Mouse (Mus musculus) hindbrain, embryonic 15.5 days (tissue): ENCODE data around the gene Gm20662. TPM values are rescaled to one million over a fixed set of nuclear protein-coding genes. Genes with fewer than 3 reads are reported as not detected.
A peak's percentile ranks its signal among the peaks of the same experiment; 100 is the strongest.

Source experiments
- ATAC-seq: fragments of 200-750 bp; cut with Nextera tagmentation; 2 replicates; pipeline ENCODE4 v1.8.0; 2017; ENCODE audit warnings: low read depth, moderate number of reproducible peaks, moderate TSS enrichment; ENCODE audit not compliant: low FRiP score
- H3K27ac ChIP-seq: fragments of 300-500 bp; sonication (generic); replicated peaks from 2 replicates; pipeline ENCODE4 v1.5.1; 2015; ENCODE audit warnings: mild to moderate bottlenecking, inconsistent platforms
- H3K27me3 ChIP-seq: fragments of 300-500 bp; sonication (generic); 2 replicates; pipeline ENCODE4 v1.6.1; 2015; ENCODE audit warnings: control low read depth, inconsistent platforms
- H3K36me3 ChIP-seq: fragments of 300-500 bp; sonication (generic); 2 replicates; pipeline ENCODE4 v1.6.1; 2015; ENCODE audit warnings: control low read depth, inconsistent platforms
- H3K4me1 ChIP-seq: fragments of 300-500 bp; sonication (generic); replicated peaks from 2 replicates; pipeline ENCODE4 v1.6.1; 2015; ENCODE audit warnings: control low read depth, inconsistent platforms
- H3K4me2 ChIP-seq: fragments of 300-500 bp; sonication (generic); 2 replicates; pipeline ENCODE4 v1.6.1; 2015; ENCODE audit warnings: moderate library complexity, mild to moderate bottlenecking, inconsistent platforms
- H3K4me3 ChIP-seq: fragments of 300-500 bp; sonication (generic); 2 replicates; pipeline ENCODE4 v1.5.1; 2015; ENCODE audit warnings: mild to moderate bottlenecking, inconsistent platforms
- H3K9ac ChIP-seq: fragments of 300-500 bp; sonication (generic); 2 replicates; pipeline ENCODE4 v1.6.1; 2015; ENCODE audit warnings: inconsistent platforms
- H3K9me3 ChIP-seq: fragments of 300-500 bp; sonication (generic); 2 replicates; pipeline ENCODE4 v1.6.1; 2016; ENCODE audit warnings: control low read depth, inconsistent platforms
- WGBS: fragments of 180-500 bp; shearing (Covaris S2); methylation state at CpG from one replicate; pipeline ENCODE4 v1.1.7; 2015; 5-methylcytosine and 5-hydroxymethylcytosine counted together
- polyA plus RNA-seq: library from polyadenylated mRNA; unstranded; fragments of >200 nt; fragmentation: Nextera tagmentation; extraction: Ambion mirVana; gene quantifications from 2 replicates; pipeline ENCODE4 v1.2.1, GENCODE M21; 2015

Gm20662 gene
- polyA plus RNA-seq, 1 experiment from 2014 or later = not detected

DNA sequence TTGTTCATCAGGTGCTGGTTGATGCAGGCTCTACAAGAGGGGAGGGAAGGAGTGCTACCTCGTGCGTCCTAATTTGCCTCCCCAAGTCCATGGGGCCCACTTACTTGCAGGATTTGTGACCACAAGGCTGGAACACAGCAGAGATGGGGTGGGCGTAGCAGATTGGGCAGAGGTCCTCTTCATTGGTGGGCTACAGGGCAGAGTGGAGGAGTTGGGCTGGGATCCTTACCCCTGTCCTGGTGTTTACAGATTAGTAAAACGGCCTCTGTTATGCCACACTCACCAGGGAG is 55.7 kb downstream of the Gm20662 start:
- WGBS = 87% methylated on average over 4 of the region's 4 CpGs
- no peak overlapping the region for H3K9ac ChIP-seq
- H3K27ac ChIP-seq = no peak overlapping the region
- no peaks in the 10 kb centered on the region for H3K27me3 ChIP-seq
- no peak overlapping the region for H3K4me2 ChIP-seq
- no peaks in the 10 kb centered on the region for H3K9me3 ChIP-seq
- no peak for ATAC-seq
- peaks cover 38% of the 10 kb centered on the region for H3K4me1 ChIP-seq
- peaks cover 15% of the 10 kb centered on the region for H3K36me3 ChIP-seq
- H3K4me3 ChIP-seq = no peak overlapping the region

DNA sequence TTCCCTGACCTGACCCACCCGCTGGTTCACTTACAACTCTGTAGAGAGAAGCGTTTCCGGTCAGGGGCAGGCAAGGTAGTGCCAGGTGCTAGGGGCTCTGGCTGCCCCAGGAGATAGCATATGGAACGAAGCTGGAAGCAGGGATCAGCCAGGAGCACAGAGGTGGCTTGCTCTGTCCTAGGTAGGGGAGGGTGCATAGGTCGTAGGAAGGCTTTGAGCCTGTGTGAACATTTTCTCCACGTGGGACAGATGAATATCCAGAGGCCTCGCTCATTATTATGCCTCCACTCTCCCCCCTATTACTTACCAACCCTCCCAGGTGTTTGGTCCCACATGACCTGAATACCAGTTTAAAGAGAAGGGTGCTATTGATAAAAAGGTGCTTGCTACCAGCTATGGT is 56.3 kb downstream of the Gm20662 start:
- no peaks in the 10 kb centered on the region for H3K9me3 ChIP-seq
- H3K9ac ChIP-seq = no peak overlapping the region
- no peak overlapping the region for H3K4me3 ChIP-seq
- no peak for ATAC-seq
- peaks cover 13% of the 10 kb centered on the region for H3K36me3 ChIP-seq
- H3K4me2 ChIP-seq = no peak overlapping the region
- H3K27me3 ChIP-seq = no peaks in the 10 kb centered on the region
- peaks cover 38% of the 10 kb centered on the region for H3K4me1 ChIP-seq
- H3K27ac ChIP-seq = no peak overlapping the region; the same call in 1 of the 2 replicates
- 81% methylated on average over 7 of the region's 7 CpGs for WGBS

DNA sequence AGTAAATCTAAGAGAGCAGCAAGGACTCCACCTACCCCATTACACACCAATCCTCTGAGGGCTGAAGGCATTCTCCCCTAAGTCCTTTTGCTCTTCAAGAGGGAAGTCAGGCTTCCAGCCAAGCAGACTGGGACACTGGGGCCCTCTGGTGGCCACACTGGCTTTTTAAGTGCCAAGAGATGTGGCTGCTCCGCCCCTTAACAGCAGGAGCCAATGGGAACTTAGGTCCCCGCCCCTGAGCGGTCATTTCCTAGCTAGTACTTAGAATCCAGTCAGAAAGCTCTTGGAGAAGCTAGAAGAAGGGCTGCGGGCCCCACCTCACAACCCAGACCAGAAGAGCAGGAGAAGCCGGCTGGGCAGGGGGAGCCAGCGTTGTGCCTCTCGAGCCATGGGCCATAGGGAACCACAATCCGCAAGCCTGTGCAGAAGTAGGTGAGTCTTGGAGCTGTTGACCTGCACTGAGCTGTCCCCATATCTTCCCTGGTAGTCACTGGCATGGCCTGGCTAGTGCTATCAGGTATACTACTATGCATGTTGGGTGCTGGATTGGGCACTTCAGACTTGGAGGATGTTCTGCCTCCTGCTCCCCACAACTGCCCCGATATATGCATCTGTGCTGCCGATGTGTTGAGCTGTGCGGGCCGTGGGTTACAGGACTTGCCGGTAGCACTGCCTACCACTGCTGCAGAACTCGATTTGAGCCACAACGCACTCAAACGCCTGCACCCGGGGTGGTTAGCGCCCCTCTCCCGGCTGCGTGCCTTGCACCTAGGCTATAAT is 56.9 kb downstream of the Gm20662 start, which contains the start of gene Amigo3:
TSS of gene Amigo3 (plus strand) at position 275 of the 780 bp plus-strand sequence.
- Histone ChIP-seq H3K4me2 (peak within 1 kb of the TSS; percentile 34; the same call in 1 of the 2 replicates), H3K27ac (no peak within 1 kb of the TSS; the same call in 1 of the 2 replicates), H3K9me3 (no peaks in the 10 kb centered on the region), H3K9ac (no peak within 1 kb of the TSS), H3K27me3 (no peaks in the 10 kb centered on the region), H3K4me3 (no peak within 1 kb of the TSS), H3K36me3 (peaks cover 18% of the 10 kb centered on the region), H3K4me1 (peaks cover 31% of the 10 kb centered on the region)
- 59% methylated on average over 20 of the region's 20 CpGs for WGBS
- ATAC-seq = peak; percentile 25; the same call in 1 of the 2 replicates

DNA sequence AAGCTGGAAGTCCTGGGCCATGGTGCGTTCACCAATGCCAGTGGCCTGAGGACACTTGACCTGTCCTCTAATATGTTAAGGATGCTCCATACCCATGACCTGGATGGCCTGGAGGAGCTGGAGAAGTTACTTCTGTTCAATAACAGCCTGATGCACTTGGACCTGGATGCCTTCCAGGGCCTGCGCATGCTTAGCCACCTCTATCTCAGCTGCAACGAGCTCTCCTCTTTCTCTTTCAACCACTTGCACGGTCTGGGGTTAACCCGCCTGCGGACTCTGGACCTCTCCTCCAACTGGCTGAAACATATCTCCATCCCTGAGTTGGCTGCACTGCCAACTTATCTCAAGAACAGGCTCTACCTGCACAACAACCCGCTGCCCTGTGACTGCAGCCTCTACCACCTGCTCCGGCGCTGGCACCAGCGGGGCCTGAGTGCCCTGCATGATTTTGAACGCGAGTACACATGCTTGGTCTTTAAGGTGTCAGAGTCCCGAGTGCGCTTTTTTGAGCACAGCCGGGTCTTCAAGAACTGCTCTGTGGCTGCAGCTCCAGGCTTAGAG is 57.6 kb downstream of the Gm20662 start:
- WGBS = 92% methylated on average over 15 of the region's 15 CpGs
- Histone ChIP-seq H3K27ac (no peak overlapping the region), H3K9ac (no peak overlapping the region), H3K9me3 (no peaks in the 10 kb centered on the region), H3K36me3 (peaks cover 22% of the 10 kb centered on the region), H3K4me1 (peaks cover 26% of the 10 kb centered on the region), H3K4me3 (no peak overlapping the region), H3K27me3 (no peaks in the 10 kb centered on the region), H3K4me2 (no peak overlapping the region)
- ATAC-seq = no peak

DNA sequence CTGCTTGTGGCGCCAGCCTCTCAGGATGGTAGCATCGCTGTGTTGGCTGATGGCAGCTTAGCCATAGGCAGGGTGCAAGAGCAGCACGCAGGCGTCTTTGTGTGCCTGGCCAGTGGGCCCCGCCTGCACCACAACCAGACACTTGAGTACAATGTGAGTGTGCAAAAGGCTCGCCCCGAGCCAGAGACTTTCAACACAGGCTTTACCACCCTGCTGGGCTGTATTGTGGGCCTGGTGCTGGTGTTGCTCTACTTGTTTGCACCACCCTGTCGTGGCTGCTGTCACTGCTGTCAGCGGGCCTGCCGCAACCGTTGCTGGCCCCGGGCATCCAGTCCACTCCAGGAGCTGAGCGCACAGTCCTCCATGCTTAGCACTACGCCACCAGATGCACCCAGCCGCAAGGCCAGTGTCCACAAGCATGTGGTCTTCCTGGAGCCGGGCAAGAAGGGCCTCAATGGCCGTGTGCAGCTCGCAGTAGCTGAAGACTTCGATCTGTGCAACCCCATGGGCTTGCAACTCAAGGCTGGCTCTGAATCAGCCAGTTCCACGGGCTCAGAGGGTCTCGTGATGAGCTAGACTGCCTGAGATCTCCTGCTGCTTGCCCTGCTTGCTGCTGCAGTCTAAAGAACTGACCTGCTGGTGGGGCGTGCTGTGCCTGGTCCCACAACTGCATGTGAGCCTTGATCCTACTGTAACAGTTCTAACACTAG is 58.3 kb downstream of the Gm20662 start:
- no peaks in the 10 kb centered on the region for H3K9me3 ChIP-seq
- whole genome bisulfite sequencing = 90% methylated on average over 22 of the region's 22 CpGs
- no peak overlapping the region for H3K4me2 ChIP-seq
- H3K4me1 ChIP-seq = peaks cover 24% of the 10 kb centered on the region
- H3K9ac ChIP-seq = no peak overlapping the region
- no peak for ATAC-seq
- no peak overlapping the region for H3K4me3 ChIP-seq
- H3K27ac ChIP-seq = no peak overlapping the region
- H3K27me3 ChIP-seq = no peaks in the 10 kb centered on the region
- H3K36me3 ChIP-seq = peaks cover 30% of the 10 kb centered on the region

DNA sequence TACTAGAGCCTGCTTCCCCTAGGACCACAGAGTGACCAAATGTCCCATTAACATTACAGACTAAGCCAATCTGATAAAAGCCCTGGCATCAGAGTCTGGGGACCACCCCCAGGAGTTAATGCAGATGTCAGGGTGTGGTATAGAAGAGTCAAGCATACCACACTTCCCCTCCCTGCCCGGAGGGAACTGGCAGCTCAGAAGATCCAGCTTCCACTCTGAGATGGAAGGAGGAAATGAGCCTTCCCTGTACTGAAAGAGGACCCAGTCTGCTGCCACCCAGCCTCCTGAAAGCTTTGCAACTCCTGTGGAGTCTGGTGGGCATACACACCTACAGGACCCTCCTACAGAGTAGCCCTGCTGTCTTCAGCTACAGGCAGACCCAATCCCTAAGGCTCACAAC is 58.9 kb downstream of the Gm20662 start:
- WGBS = 90% methylated on average over 1 of the region's 1 CpGs

DNA sequence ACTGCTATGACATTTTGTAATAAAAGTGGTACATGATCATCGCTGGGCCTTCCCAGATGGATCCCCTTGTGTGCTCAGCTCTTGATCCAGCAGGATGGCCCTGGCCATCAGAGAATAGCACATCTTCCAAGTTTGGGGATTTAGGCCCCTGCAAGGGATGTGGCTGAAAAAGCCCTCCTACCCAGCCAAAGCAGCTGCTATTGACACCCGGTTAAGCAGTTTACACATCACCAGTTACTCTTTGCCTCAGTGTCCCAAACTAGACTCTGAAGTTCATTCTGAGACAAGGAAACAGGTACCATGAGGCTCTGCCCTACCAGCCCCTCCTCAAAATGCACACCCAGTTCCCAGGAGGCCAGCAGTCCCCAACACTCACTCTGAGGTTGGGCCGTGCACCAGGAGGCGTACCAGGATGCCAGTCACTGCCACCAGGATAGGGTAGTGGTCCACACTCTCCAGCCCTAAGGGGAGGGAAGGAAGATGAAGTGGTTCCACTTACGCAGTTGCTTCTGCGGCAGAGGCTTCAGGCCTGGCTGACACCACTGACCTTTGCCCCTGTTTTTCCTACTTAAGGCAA is 59.6 kb downstream of the Gm20662 start:
- H3K4me1 ChIP-seq = peaks cover 11% of the 10 kb centered on the region
- H3K9me3 ChIP-seq = no peaks in the 10 kb centered on the region
- H3K27me3 ChIP-seq = no peaks in the 10 kb centered on the region
- H3K4me2 ChIP-seq = no peak overlapping the region
- no peak overlapping the region for H3K4me3 ChIP-seq
- H3K36me3 ChIP-seq = peaks cover 38% of the 10 kb centered on the region
- ATAC-seq = no peak
- no peak overlapping the region for H3K27ac ChIP-seq
- H3K9ac ChIP-seq = no peak overlapping the region
- WGBS = 91% methylated on average over 6 of the region's 6 CpGs

More for the DNA sequence above, 58.9 kb downstream of the Gm20662 start:
- no peak overlapping the region for H3K9ac ChIP-seq
- no peak overlapping the region for H3K27ac ChIP-seq
- no peaks in the 10 kb centered on the region for H3K27me3 ChIP-seq
- peaks cover 18% of the 10 kb centered on the region for H3K4me1 ChIP-seq
- H3K9me3 ChIP-seq = no peaks in the 10 kb centered on the region
- no peak for ATAC-seq
- H3K36me3 ChIP-seq = peaks cover 36% of the 10 kb centered on the region
- no peak overlapping the region for H3K4me2 ChIP-seq
- H3K4me3 ChIP-seq = no peak overlapping the region

DNA sequence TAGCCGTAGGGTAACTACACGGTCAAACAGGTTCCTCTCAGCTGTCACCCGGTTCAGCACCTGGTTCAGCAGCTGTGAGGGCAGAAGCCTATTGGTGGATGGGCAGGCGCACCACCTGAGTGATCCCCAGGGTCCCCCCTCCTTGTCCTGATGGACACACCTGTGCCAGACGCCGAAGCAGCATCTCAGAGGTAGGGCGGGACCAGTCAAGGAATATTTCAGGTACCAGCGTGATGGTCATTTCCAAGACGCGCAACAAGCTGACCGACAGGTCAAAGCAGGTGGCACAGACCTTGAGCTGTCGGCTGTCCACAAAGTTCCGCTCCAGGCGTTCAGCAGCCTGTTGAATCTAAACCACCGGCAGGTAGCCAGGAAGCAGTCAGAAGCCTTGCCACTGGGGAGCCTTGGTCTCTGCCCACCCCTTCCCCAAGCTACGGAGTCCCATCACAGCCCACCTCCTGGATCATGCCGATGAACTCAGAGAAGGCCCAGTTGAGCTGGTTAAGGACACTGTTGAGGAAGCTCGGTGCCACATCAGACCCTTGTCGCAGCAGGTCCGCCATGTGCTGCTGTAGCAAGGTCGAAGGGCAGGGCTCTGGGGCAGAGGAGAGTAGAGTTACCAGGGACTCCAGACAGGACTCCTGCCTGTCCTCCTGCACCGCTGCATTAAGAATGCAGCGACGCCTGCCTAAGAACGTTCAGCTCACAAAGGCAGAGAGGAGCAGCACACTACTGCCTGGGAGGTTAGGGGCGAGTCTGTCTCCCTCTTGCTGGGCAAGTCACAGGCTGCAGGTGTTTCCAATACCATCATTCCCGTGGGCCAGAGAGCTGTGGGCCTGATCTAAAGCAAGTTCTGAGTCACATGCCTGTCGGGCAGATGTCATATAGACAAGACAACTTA is 60.5 kb downstream of the Gm20662 start:
- no peak for ATAC-seq
- Histone ChIP-seq H3K36me3 (peaks cover 38% of the 10 kb centered on the region), H3K9me3 (no peaks in the 10 kb centered on the region), H3K27ac (no peak overlapping the region), H3K9ac (no peak overlapping the region), H3K4me1 (peaks cover 10% of the 10 kb centered on the region), H3K4me2 (no peak overlapping the region), H3K4me3 (no peak overlapping the region), H3K27me3 (no peaks in the 10 kb centered on the region)
- 83% methylated on average over 28 of the region's 28 CpGs for WGBS

DNA sequence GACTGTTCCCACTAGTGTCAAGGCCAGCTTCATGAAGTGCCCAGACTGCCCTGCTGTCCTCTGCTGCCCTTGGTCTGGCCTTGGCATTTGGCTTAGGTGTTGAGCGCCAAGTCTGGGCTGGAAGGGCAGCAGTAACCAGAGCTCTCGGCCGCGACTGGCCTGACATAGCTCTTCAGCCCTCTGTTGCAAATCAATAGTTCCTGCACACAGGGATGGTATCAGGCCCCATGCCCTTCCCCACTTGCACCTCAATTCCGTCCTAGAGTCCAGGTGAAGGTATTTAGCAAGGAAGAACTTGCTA is 61.1 kb downstream of the Gm20662 start:
- Histone ChIP-seq H3K4me3 (no peak overlapping the region), H3K9me3 (no peaks in the 10 kb centered on the region), H3K4me2 (no peak overlapping the region), H3K4me1 (peaks cover 10% of the 10 kb centered on the region), H3K9ac (no peak overlapping the region), H3K27ac (no peak overlapping the region), H3K27me3 (no peaks in the 10 kb centered on the region), H3K36me3 (peaks cover 37% of the 10 kb centered on the region)
- ATAC-seq = no peak
- 91% methylated on average over 5 of the region's 5 CpGs for whole genome bisulfite sequencing

DNA sequence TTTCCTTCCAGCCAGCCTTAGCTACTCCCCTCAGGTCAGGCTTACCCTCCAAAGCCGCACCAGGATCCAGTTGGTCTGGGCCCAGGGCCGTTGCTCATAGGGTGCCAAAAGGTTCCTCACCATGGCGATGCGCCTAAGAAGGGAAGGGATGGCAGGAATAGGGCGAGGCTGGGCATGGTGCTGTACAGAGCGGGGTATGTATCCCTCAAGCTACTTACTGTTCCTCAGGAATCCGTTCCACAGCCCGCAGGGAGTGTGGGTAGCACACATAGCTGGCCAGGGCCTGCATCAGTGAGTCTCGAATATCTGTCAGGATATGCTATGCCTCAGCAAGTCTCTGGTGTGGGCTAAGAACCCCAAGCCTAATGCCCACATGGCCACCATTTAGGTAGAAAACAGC is 62.1 kb downstream of the Gm20662 start:
- Histone ChIP-seq H3K9ac (no peak overlapping the region), H3K4me3 (no peak overlapping the region), H3K36me3 (peaks cover 43% of the 10 kb centered on the region), H3K27ac (no peak overlapping the region), H3K4me1 (no peaks in the 10 kb centered on the region), H3K4me2 (no peak overlapping the region), H3K27me3 (no peaks in the 10 kb centered on the region), H3K9me3 (no peaks in the 10 kb centered on the region)
- 92% methylated on average over 9 of the region's 9 CpGs for WGBS
- ATAC-seq = no peak

DNA sequence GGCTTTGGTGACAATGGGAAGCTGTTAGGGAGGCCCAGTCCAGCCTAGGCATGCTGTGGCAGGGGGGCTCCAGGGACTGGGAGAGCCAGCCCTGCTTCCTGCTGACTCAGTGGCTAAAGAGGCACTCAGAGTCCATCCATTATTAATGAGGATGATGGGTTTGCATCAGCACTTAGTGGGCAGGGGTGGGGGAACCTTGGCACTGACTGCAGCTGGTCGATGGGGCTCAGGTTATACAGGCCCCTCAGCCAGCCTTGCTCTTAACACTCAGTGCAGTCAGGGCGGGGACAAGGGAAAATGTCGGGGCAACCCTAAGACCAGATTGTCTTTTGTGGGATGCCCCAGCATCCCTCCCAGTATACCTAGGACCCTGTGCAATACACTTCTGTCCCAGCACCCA is 66.0 kb downstream of the Gm20662 start:
- H3K4me3 ChIP-seq = no peak overlapping the region
- H3K27me3 ChIP-seq = no peaks in the 10 kb centered on the region
- peaks cover 39% of the 10 kb centered on the region for H3K36me3 ChIP-seq
- no peak overlapping the region for H3K4me2 ChIP-seq
- H3K9ac ChIP-seq = no peak overlapping the region
- ATAC-seq = no peak
- WGBS = 91% methylated on average over 3 of the region's 3 CpGs
- H3K4me1 ChIP-seq = no peaks in the 10 kb centered on the region
- no peak overlapping the region for H3K27ac ChIP-seq
- H3K9me3 ChIP-seq = no peaks in the 10 kb centered on the region
